ENCODE assay signal across 26 mouse cellular contexts in genomic region chr5:113965659-113966185, GRCm38 (mm10). TPM values are rescaled to one million over a fixed set of nuclear protein-coding genes. Genes with fewer than 3 reads are reported as not detected.
DNase-seq lines count a peak whose midpoint lies in the region.
"Had no signal": no experiment of that assay in that cellular context is flagged by ENCODE, and none has a peak within 500 bp of the region (broad histone marks: within the 10 kb centered on the region; RNA-seq: fewer than 3 reads in every experiment).

No protein-coding gene starts in this region.

- H3K4me1 ChIP-seq in brown adipose tissue, adult 24 weeks (ENCODE audit: control insufficient read depth, insufficient read depth, insufficient read length, low read length) = no peaks in the 10 kb centered on the region; the same call in 1 of the 2 replicates
- H3K4me1 ChIP-seq: forebrain, embryonic 13.5 days; hindbrain, embryonic 12.5 days; hindbrain, embryonic 15.5 days had no signal

- DNase-seq in layer of hippocampus, adult 9-11 months = peak; percentile 61
- DNase-seq in layer of hippocampus, adult 9-10 months (ENCODE audit: low spot score) = no peak
- peak; percentile 69 for DNase-seq in R1 (ENCODE audit: low read depth, low spot score)
- no peak for DNase-seq in right cerebral cortex, adult 18-20 months
- no peak for DNase-seq in retina, postnatal 1 day
- DNase-seq: adrenal gland, adult 8-10 months; adrenal gland, postnatal 25 days; cerebellum, adult 11-12 months; cerebellum, adult 8-10 months; cerebellum, postnatal 10 days; cerebellum, postnatal 36 days; forebrain, postnatal 0 days; gastrocnemius, adult 2 months; gastrocnemius, postnatal 14 days had no signal

- H3K4me3 ChIP-seq in brown adipose tissue, adult 24 weeks (ENCODE audit: insufficient read depth, low read depth, low read length) = no peak overlapping the region
- H3K4me3 ChIP-seq: forebrain, embryonic 10.5 days; forebrain, embryonic 13.5 days; gastrocnemius, adult 2 months; hindbrain, embryonic 12.5 days; hindbrain, embryonic 15.5 days had no signal

- H3K27ac ChIP-seq in brown adipose tissue, adult 24 weeks (replicated peaks; ENCODE audit: low read depth, low read length) = 0 out of 2 replicates have a peak overlapping the region, but pooled peaks have one; percentile 12
- H3K27ac ChIP-seq: forebrain, embryonic 10.5 days; forebrain, embryonic 13.5 days; gastrocnemius, adult 2 months; hindbrain, embryonic 12.5 days; hindbrain, embryonic 15.5 days had no signal

RNA-seq across cellular contexts. Expression of gene Ssh1, which starts 28.0 kb away (rescaled TPM):
- 6.2 and 11.7 TPM in 2 replicates for polyA plus RNA-seq in brown adipose tissue, adult 24 weeks (2012; ENCODE audit: insufficient read depth, insufficient read length, missing spikeins)

RNA-seq across cellular contexts. Expression of gene Dao, which starts 37.8 kb away (rescaled TPM):
- not detected in 2 replicates for polyA plus RNA-seq in brown adipose tissue, adult 24 weeks (2012; ENCODE audit: insufficient read depth, insufficient read length, missing spikeins)
- polyA plus RNA-seq: C2C12; embryonic facial prominence, embryonic 11.5 days; embryonic facial prominence, embryonic 14.5 days; forebrain, embryonic 10.5 days; forebrain, embryonic 13.5 days; forebrain, postnatal 0 days; G1E; heart, embryonic 11.5 days; heart, embryonic 14.5 days; heart, postnatal 0 days; hindbrain, embryonic 12.5 days had no signal

RNA-seq across cellular contexts. Expression of gene Coro1c, which starts 57.2 kb away (rescaled TPM):
- polyA plus RNA-seq in brown adipose tissue, adult 24 weeks (2012; ENCODE audit: insufficient read depth, insufficient read length, missing spikeins) = 12.6 and 19.9 TPM in 2 replicates

Comparison
In these comparisons a context has a peak if more than half of its experiments do, and no peak if none do; other contexts are left out.
1. DNase-seq: peak in layer of hippocampus, adult 9-11 months (single experiment) and R1 (single experiment); none in layer of hippocampus, adult 9-10 months (single experiment), right cerebral cortex, adult 18-20 months (single experiment) and retina, postnatal 1 day (single experiment).